Mouse (Mus musculus): ENCODE results near the gene Pno1.
"Not testable (repeated sequence)": the region's sequence is repeated elsewhere in the genome, so short reads cannot be mapped to it uniquely, and the experiment has no call there.

Pno1 gene

DNA sequence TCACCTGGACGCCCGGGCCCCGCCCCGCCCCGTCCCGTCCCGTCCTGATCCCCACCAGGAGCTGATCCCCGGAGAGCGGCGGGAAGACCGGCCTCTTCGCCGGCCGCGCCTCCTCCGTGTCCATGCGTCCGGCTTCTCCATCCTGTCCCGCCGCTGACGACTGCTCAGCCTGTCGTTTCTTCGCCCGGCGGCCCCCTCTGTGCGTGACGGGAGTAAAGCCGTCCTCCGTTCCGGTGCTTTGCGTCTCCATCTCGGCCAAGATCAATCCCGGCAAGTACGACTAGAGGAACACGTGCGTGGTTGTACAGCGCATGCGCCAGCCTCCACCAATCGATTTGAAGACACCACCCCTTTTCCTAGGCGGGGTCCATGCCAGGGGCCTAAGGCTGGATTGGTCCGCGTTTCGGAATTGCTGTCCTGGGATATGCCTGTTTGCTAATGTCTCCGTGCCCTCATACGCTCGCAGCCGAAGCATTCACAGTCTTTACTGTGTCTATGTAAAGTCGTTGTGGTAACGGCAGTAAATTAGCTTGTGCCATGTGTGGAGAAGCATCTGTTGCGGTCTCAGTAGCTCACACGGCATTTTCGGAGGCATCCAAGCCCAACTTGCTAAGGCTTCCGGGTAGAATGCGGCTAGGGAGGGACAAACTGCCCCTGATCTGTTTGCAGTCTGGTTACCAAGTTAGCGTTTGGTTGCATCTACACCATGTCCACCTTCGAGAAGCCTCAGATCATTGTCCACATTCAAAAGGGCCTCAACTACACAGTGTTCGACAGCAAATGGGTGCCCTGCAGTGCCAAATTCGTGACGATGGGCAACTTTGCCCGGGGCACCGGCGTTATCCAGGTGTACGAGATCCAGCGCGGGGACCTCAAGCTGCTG, at the start of gene Pno1:
Gene Pno1, minus strand, starts transcription at position 311 of the 883 bp plus-strand sequence.
- peak; percentile 98 for DNase-seq (ENCODE audit: inconsistent ontology term)

DNA sequence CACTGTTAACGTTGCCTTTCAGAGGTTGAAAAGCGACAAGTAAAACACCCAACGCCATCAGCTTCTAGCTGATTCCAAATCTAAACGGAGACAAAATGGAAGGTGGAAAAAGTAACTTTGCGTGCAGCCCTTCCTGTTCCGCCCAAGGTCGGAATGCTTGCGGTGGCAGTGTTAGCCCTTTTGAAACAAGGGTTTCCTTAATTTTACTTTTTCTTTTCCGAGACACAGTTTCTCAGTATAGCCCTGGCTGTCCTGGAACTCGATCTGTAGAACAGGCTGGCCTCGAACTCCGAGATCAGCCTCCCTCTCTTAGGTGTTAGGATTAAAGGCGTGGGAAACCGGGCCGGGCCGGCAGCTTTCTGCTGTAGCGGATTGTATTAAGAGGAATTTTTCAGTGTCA, 46.5 kb upstream of the Pno1 start:
- no peak for DNase-seq (ENCODE audit: inconsistent ontology term)

- peak; percentile 89 for DNase-seq (ENCODE audit: inconsistent ontology term)
These were observed 46.1 kb upstream of the Pno1 start, which contains the start of gene C1d for GRCm38 (mm10) chr11:17257443-17257842. Gene C1d, plus strand, starts transcription at chr11:17257579.

GRCm38 (mm10) chr11:17256813-17257365, 45.5 kb upstream of the Pno1 start:
- DNase-seq (ENCODE audit: inconsistent ontology term): no peak

GRCm38 (mm10) chr11:17248715-17249114, 37.3 kb upstream of the Pno1 start:
- no peak for DNase-seq (ENCODE audit: inconsistent ontology term)

GRCm38 (mm10) chr11:17238598-17238997, 27.2 kb upstream of the Pno1 start:
- not testable (repeated sequence) for DNase-seq (ENCODE audit: inconsistent ontology term)

GRCm38 (mm10) chr11:17236449-17237037, 25.2 kb upstream of the Pno1 start:
- DNase-seq (ENCODE audit: inconsistent ontology term): no peak

- DNase-seq (ENCODE audit: inconsistent ontology term): no peak
These were observed 21.4 kb upstream of the Pno1 start for GRCm38 (mm10) chr11:17232792-17233191.

DNA sequence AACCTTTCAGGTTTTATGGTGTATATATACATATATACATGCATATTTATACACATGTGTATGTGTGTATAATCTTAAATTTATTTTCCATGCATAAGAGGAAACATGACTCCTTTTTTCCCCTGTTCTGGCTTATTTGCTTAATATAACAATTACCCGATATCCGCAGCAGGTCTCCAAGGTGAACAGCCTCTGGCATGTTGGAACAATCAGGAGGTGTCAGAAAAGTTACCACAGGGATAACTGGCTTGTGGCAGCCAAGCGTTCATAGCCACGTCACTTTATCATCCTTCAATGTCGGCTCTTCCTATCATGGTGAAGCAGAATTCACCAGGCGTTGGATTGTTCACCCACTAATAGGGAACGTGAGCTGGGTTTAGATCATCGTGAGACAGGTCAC, 9.8 kb upstream of the Pno1 start:
- no peak for DNase-seq (ENCODE audit: inconsistent ontology term)

DNA sequence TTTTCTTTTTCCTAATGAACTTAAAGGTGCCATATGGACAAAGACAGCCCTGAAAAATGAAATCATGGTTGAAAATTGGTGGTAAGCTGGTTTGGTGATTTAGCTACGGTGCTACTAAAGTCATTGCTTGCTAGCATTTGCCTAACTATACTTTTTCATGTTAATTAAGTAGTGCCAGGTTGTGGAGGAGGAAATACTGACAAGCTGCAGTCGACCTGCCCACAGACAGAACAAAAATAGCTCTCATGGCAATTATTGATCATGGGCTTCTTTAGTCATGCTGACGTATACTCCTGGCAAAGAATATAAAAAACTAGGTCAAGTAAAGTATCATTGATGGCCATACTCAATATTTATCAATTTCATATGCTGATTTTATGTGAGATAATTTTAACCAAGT, 4.1 kb upstream of the Pno1 start:
- DNase-seq (ENCODE audit: inconsistent ontology term): no peak

- no peak for DNase-seq (ENCODE audit: inconsistent ontology term)
These were observed 1.6 kb upstream of the Pno1 start for GRCm38 (mm10) chr11:17212903-17213509.

DNA sequence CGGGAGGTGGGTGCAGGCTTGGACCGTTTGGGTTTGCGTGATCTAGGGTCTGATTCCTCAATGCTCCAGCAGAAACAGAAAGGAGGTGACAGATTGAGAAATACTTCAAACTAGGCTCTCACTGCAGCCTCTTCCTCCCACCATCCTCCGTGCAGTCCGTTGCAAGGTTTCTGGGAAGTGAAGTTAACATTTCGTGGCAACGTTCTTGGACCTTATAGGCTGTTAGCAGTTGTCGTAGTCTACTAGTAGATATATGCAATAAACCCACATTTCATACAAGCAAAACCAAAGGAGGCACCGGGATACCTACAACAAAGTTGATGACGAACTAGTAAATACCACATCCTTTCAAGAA, 750 bp upstream of the Pno1 start:
- DNase-seq (ENCODE audit: inconsistent ontology term): no peak

DNA sequence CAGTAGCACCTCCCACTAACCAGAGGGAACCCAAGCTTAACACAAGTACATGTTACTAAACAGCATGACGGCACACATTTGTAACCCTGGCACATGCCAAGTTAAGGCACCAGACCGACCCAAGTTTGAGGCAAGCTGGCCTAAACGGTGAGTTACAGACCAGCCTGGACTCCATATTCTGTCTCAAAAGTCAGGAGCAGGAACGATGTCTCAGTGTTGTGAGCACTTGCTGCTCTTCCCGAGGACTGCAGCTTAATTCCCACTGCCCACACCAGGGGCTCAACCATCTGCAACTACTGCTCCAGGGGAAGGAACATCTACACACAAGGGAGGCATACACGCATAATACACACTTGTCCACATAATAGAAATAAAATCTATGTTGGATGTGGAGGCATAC, 8.9 kb downstream of the Pno1 start:
- DNase-seq (ENCODE audit: inconsistent ontology term): no peak

DNA sequence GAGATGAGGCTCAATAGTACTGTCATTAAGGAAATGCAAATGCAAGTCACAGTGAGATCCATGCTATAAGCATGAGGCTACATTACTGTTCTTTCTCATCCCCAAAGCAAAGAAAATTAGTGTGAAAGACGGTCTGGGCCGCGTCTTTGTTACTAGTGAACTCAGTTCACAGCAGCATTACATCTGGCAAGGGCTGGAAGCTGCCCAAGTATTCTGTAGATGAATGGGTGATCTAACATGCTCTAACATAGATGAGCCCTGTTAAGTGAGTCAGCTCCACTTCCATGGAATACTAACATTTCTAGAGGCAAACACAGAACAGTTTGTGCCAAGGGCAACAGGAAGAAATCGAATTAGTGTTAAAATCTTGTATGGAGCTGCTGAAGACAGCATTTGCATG, 10.4 kb downstream of the Pno1 start:
- no peak for DNase-seq (ENCODE audit: inconsistent ontology term)

DNA sequence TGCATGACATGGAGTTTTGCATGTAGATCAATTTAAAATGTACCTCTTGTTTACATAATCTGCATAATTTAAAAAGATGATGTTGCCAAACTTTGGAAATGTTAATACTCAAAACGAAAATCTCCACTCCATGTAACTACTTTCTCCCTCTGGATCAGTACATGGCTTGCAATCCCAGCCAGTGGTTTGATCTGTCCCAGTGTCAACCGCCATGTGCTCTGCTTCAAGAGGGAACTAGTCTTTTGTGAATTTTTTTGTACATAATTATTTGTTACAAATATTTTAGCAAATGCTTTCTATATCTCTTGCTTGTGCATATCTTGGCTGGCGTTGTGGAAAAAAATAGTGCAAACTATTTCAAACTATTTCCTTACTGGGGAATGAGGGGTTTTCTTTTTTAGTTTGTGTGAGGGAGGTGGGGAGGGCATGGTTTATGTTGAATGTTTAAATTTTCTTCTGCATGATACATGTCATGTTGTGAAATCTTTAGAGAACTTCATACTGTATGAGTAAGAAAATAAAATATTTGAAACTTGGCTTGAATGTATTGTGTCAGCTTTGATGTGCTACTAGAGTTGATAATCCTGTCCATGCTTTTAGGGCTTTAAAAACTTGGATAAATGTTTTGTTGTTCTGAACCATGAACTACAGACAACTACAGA, 11.4 kb downstream of the Pno1 start:
- no peak for DNase-seq (ENCODE audit: inconsistent ontology term)

- no peak for DNase-seq (ENCODE audit: inconsistent ontology term)
These were observed 12.2 kb downstream of the Pno1 start for GRCm38 (mm10) chr11:17199170-17199569.

DNA sequence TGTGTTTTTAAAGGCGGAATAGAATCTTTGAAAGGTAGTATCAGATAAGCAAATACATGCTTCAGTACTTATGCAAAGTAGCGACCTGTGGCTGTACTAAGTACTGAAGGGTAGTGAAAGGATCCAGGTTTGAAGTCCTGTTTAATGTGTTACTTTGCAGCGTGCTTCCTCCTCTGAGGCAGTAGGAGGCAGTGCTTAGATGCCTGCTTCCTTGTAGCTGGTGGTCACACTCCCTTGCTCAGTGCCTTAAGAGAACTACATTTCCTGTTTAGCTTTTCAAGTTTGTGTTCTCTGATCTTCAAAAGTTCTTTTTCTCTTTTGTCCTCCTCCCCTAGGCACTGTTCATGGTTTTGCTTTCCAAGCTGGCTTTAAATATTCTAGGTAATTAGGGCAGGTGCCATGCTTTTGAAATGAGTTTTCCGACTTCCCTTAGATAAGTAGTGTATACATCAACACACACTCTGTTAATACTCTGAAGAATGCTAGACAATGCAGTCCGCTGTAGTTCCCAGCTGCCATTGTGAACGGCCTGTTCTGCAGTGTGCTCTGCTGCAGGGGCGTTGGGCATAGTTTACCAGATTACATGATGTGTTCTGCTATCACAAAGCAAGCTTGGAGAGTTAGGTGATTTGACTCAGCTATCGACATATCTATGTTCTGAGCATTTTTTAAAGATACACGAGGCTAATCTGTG, 19.1 kb downstream of the Pno1 start:
- DNase-seq (ENCODE audit: inconsistent ontology term): no peak

DNA sequence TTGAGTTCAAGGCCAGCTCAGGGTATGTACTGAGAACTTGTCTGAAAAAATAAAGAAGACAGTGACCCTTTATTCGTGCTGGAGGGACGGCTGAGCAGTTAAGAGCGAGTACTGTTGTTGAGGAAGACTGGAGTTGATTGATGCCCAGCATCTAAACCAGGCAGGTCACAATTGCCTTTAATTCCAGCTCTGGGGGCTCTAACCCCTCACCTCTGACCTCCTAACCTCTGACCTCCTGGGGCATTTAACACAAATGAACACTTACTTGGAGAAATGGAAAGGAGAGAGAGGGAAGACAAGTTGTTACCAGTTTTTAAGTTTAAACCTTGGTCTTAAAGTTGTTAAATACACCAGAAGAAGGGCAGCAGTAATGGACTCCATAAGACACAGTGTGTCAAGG, 22.6 kb downstream of the Pno1 start:
- DNase-seq (ENCODE audit: inconsistent ontology term): no peak

GRCm38 (mm10) chr11:17187649-17188048, 23.7 kb downstream of the Pno1 start:
- no peak for DNase-seq (ENCODE audit: inconsistent ontology term)

GRCm38 (mm10) chr11:17183165-17183564, 28.2 kb downstream of the Pno1 start:
- DNase-seq (ENCODE audit: inconsistent ontology term): no peak

GRCm38 (mm10) chr11:17181807-17182206, 29.6 kb downstream of the Pno1 start, which contains the start of gene Wdr92:
Gene Wdr92, plus strand, starts transcription at chr11:17182107.
- DNase-seq (ENCODE audit: inconsistent ontology term): no peak

All from Muller cell, postnatal 12 days (primary cell).